Mouse (Mus musculus): ENCODE measurements around the gene Gdf10.
A peak's percentile ranks its signal among the peaks of the same experiment; 100 is the strongest.

Gene Gdf10

GRCm38 (mm10) chr14:33939117-33939516 lies 15.7 kb downstream of the Gdf10 start:
- DNase-seq (ENCODE audit: low spot score) = peak; percentile 16

DNA sequence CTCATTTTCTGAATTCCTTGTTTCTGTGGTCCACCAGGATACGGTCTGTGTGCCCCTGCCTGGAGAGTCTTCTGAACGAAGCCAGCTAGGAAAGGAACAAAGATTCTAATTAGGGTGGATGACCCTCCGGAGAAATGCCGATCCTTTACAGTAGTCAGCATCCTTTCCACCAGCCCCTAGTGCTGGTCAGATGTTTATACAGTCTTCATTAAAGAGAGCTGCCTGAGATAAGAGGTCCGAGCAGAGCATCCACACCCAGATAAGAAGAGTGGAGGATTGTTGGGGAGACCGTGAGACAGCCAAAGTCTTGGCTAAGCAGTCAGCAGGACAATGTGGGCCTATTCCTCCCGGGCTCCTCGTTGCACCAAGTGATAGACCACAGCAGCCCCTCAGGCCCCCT lies 17.4 kb downstream of the Gdf10 start, which contains the start of gene Gdf2:
Gene Gdf2, plus strand, starts transcription at position 301 of the 400 bp plus-strand sequence.
- no peak for DNase-seq (ENCODE audit: low spot score)

DNA sequence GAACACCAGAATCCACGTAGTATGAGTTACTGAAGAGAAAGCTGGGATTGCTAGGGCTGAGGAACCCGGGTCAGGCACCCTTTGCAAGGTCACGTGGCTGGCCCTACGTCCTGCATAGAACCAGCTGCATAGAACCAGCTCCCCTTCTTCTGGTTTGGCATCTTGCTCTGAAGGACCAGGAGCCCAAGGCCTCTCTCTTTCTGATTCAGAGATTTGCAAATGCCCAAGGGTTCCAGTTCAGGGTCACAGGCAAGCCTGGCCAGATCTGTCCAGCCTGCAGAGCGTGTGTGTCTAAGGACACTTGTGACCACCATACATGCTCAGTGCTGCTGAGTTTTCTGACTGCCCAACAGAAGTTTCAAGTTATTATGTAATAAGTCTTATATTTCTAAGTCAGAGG lies 18.8 kb downstream of the Gdf10 start:
- DNase-seq (ENCODE audit: low spot score) = no peak

GRCm38 (mm10) chr14:33946125-33946524 lies 22.7 kb downstream of the Gdf10 start:
- DNase-seq (ENCODE audit: low spot score) = no peak

DNA sequence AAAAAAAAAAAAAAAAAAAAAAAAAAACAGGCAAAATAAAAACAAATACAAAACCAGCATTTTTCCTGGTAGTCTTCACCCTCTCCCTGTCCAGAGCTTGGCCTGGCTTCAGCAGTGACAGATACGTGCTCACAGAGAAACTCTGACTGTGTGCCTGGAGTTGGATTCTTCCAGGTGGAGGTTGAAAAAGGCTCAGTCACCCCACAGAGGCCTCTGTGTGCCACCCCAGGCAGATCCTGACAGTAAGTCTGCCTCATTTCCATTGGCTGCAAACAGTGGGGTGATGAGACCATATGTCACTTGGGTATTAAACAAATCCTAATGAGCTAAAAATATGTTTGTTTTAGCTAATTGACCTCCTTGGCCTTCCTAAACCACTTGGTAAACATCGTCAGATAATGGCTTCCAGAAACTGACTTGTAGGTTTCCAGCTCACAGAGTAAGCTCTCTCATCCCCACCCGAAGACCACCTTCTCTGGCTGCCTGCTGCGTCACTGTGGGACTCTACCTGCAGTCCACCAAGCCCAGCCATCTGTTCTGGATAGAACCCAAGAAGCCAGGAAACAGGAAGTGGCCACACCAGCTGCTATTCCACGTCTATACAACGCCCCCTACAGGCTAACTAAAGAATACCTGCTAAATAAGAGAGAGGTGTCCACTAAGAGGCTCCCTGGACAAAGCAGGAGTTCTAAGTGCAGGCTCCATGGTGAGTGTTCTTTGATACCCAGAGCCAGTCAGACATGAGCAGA lies 29.0 kb downstream of the Gdf10 start:
- no peak for DNase-seq (ENCODE audit: low spot score)

GRCm38 (mm10) chr14:33953761-33954160 lies 30.4 kb downstream of the Gdf10 start, which contains the start of gene Rbp3:
Rbp3 (plus strand) TSS chr14:33954003.
- DNase-seq (ENCODE audit: low spot score) = peak; percentile 18

GRCm38 (mm10) chr14:33956055-33956454 lies 32.7 kb downstream of the Gdf10 start:
- DNase-seq (ENCODE audit: low spot score) = no peak

- no peak for DNase-seq (ENCODE audit: low spot score)
Observed at GRCm38 (mm10) chr14:33958186-33958585, 34.8 kb downstream of the Gdf10 start.

GRCm38 (mm10) chr14:33958841-33959240 lies 35.5 kb downstream of the Gdf10 start:
- DNase-seq (ENCODE audit: low spot score) = no peak

- DNase-seq (ENCODE audit: low spot score) = peak; percentile 10
Observed at GRCm38 (mm10) chr14:33959341-33959740, 36.0 kb downstream of the Gdf10 start.

GRCm38 (mm10) chr14:33965675-33966074 lies 42.3 kb downstream of the Gdf10 start:
- no peak for DNase-seq (ENCODE audit: low spot score)

DNA sequence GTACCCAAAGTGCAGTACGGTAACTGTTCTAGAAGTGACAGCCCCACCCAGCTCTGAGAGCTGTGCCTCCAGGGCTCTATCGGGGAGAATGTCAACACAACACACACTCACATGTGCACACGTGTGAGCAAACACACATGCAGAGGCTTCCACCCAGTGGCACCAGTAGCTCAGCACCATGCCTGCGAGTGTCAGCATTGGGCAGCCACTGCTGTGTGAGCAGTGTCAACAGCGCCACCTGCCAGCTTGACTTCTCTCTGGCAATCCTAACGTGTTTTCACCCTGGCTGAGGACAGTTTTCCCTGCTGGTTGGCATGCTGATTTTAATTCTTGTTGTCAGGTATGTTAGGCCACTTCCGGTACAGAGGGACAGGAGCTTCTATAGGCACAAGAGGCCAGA lies 49.3 kb downstream of the Gdf10 start:
- DNase-seq (ENCODE audit: low spot score) = no peak

DNA sequence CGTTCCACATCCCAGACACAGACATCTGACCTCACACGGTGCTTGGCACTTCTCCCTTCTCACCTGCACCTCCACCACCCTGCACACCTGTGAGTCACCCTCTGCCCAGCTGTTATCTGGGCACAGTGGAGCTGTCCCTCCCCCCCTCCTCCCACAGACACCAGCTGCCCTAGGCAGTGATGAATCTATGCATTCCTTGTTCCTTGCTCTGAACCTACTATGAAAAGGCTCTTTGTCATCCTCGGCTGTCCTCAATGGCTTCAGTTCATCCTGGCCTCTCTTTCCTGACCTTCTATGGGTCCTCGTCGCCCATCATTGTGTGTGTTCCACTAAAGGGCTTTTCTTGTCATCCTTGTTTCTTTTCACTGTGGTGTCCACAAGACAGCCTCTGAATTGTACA lies 51.4 kb downstream of the Gdf10 start:
- no peak for DNase-seq (ENCODE audit: low spot score)

DNA sequence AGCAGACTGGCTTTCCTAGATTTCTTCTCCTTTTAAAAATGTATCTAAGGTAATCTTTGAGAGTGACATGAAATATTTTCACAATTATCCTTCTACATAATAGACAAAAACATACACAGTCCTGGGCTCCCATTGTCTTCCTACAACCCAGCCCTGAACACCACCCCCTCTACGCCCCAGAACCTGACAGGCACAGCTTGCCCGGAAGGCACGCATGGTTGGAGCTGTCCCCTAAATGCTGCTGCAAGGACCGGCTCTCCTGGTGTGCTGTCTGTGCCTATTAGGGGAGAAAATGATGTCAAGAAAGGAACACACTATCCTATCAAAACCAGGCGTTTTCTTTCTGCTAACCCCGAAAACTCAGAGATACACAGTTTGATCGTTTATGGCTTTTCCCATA lies 54.4 kb downstream of the Gdf10 start:
- DNase-seq (ENCODE audit: low spot score) = no peak

GRCm38 (mm10) chr14:33978604-33979059 lies 55.2 kb downstream of the Gdf10 start, which contains the start of gene Zfp488:
Zfp488 (minus strand) TSS chr14:33978764.
- DNase-seq (ENCODE audit: low spot score) = peak; percentile 12

Measured in yolk sac, embryonic 10.5 days (tissue).